Mouse (Mus musculus): ENCODE data around the gene Pdcl3.
"Not testable (repeated sequence)": the region's sequence is repeated elsewhere in the genome, so short reads cannot be mapped to it uniquely, and the experiment has no call there.

The Pdcl3 gene

GRCm38 (mm10) chr1:39025142-39025541, 39.7 kb downstream of the Pdcl3 start:
- no peak for DNase-seq (ENCODE audit: low read depth, low spot score)

GRCm38 (mm10) chr1:39025840-39026239, 40.4 kb downstream of the Pdcl3 start:
- DNase-seq (ENCODE audit: low read depth, low spot score) = no peak

DNA sequence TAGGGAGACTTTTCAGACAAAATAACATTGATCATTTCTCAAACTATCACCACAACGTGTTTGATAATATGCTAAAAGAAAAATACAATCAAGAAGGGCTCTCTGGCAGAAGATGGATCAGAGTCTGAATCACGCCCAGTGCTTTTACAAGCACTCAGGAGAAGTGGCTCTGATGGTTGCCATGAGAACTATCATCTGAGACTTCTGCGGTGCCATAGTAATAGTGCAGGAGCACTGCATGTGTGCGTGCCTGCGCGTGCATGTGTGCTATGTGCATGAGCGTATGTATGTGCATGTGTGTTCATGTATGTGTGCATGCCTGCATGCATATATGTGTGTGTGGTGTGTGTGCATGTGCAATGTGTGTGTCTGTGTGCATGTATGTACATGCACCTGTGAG, 43.8 kb downstream of the Pdcl3 start:
- DNase-seq (ENCODE audit: low read depth, low spot score) = no peak

DNA sequence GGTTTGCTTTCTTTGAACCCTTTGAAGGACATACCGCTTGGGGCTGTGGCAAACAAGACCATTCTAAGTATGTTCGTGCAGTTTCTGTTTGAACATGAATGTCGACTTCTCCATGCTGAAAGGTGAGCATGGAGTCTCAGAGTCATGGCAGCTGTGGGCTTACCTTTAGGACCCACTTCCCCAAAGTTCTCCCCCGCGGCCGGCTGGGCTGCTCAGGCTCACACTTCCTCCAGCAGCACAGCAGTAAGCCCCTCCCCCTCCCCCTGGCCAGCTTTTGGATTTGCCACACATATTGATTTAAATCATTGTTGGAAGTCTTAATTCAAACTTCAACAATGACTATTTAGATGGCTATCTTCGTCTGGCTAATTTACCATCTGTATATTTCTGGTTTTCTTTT, 44.7 kb downstream of the Pdcl3 start:
- no peak for DNase-seq (ENCODE audit: low read depth, low spot score)

DNA sequence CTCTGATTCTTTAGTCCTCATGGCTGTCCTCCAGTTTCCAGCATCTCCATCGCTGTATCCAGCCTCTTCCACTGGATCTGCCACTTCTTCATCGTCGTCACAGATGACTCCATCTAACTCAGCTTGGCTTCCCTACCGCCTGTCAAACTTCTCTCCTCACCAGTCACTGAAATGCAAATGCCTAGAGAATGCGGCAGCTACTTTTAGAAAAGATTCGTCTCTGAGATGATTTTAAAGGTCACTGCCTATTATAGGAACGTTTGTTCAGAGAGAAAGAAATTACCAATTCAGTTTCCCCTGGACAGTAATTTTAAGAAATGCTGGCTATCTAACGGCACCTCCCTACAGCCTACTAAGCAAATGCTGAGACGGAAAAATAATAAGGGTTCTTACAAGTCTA, 50.4 kb downstream of the Pdcl3 start:
- DNase-seq (ENCODE audit: low read depth, low spot score) = no peak

DNA sequence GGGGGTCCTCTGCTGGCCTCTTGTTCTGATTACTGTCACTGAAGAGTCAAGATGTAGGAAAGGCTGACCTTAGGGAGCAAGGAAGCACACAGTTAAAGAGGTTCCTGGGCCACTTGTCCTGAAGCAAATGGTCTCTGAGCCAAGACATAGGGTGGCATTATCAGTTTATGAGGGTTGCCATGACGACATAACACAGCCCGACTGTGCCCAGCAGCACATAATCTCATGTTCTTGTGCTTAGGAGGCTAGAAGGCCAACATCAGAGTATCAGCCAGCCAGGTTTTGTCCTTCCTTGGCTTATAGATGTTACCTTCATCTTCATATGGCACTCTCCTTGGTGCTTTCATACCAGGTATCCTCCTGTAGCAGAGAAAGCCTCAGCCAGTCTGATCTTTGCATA, 56.8 kb downstream of the Pdcl3 start:
- DNase-seq (ENCODE audit: low read depth, low spot score) = no peak

DNA sequence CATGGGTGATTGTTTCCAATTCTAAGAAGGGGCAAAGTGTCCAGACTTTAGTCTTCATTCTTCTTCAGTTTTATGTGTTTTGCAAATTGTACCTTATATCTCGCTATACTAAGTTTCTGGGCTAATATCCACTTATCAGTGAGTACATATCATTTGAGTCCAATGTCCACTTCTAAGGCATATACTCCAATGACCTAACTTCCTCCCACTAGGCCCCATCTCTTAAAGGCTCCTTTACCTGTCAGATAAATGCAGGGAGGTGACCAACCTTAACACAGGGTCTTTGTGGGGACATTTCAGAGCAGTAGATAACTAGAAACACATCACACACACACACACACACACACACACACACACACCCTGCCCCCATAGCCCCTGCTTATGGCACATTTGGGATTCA, 59.0 kb downstream of the Pdcl3 start:
- DNase-seq (ENCODE audit: low read depth, low spot score) = not testable (repeated sequence)

- no peak for DNase-seq (ENCODE audit: low read depth, low spot score)
Measured at GRCm38 (mm10) chr1:39046689-39047088, 61.3 kb downstream of the Pdcl3 start.

Data from retina, adult 2 months (tissue).